Mouse (Mus musculus) small intestine, adult 2 months (tissue): Measurements from ENCODE around the gene Carhsp1.

Experiments
- CTCF ChIP-seq: fragments of 200-500 bp; IDR thresholded peaks from 2 replicates; pipeline ENCODE4 v1.5.1; 2012; ENCODE audit warnings: low read depth, mild to moderate bottlenecking, control low read depth, inconsistent platforms, low read length, moderate library complexity, mixed read lengths; ENCODE audit not compliant: insufficient replicate concordance, insufficient read length; ENCODE audit errors: extremely low read depth
- POLR2A ChIP-seq: fragments of 200-500 bp; IDR thresholded peaks from 2 replicates; pipeline ENCODE4 v1.6.1; 2012; ENCODE audit warnings: low read depth, mild to moderate bottlenecking, control low read depth, inconsistent platforms, low read length, moderate library complexity

- TF ChIP-seq CTCF (no peak), POLR2A (no peak)
These were observed 13.1 kb upstream of the Carhsp1 start for GRCm38 (mm10) chr16:8685087-8685486.
